Mouse (Mus musculus): ENCODE results near the gene Aldh6a1. TPM values are rescaled to one million over a fixed set of nuclear protein-coding genes. Genes with fewer than 3 reads are reported as not detected.

Gene Aldh6a1
- polyA plus RNA-seq, 1 experiment from 2014 or later, result 43.4 TPM

DNA sequence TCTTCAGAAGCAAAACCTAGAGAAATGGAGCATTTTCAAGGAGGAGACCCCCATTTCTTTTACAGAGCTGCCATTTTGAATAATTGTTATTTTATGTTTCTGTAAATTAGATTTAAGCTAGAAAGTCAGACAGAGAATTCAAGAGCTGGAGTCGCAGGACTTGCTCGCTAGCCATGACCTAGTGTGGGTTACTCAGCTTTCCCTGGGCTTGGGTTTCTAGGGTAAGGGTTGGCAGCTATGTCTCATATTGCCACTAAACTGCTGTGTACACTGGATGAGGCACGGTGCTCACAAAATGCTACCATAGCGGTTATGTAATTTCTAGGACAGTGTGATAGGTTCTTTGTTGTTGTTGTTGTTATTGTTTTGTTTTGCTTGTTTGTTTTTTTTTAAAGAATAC is 58.1 kb downstream of the Aldh6a1 start:
- no peaks in the 10 kb centered on the region for H3K4me1 ChIP-seq (replicated peaks; ENCODE audit: control insufficient read depth, insufficient read depth)
- 94% methylated on average over 4 of the region's 4 CpGs for WGBS
- no peak overlapping the region for H3K9ac ChIP-seq (ENCODE audit: low read length)
- ATAC-seq (ENCODE audit: low FRiP score, low TSS enrichment), result no peak
- H3K36me3 ChIP-seq (ENCODE audit: control insufficient read depth, insufficient read depth, low read length), result no peaks in the 10 kb centered on the region
- no peak overlapping the region for H3K27ac ChIP-seq (replicated peaks)
- H3K4me3 ChIP-seq (ENCODE audit: low read depth, low read length), result no peak overlapping the region
- no peaks in the 10 kb centered on the region for H3K27me3 ChIP-seq (ENCODE audit: control insufficient read depth, insufficient read depth, low read length)
- TF ChIP-seq CTCF (IDR thresholded peaks at IDR 0.05; ENCODE audit: low read depth) (no peak), EP300 (optimal IDR thresholded peaks at IDR 0.05) (no peak)
- no peak overlapping the region for H3K4me2 ChIP-seq (replicated peaks; ENCODE audit: low read depth)
- DNase-seq (ENCODE audit: low spot score), result no peak
- no peaks in the 10 kb centered on the region for H3K9me3 ChIP-seq (ENCODE audit: control insufficient read depth, low read length)

DNA sequence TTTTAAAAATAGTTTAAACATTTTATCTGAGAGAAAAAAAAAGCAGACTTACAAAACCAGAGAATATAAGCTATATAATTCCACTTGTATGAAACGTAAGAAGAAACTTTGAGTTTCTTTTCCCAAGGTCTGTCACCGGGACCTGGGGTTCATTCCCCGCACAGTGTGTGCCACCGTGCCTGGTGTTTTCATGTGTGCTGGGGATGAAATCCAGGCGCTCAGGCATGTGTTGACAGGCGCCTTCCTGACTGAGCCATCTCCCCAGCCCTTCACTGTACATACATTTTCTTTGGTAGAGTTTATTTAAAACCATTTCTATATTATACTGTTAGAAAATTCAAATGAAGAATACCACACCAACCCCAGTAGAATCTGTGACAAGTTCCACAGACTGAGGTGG is 60.5 kb downstream of the Aldh6a1 start:
- TF ChIP-seq EP300 (optimal IDR thresholded peaks at IDR 0.05), result no peak
- TF ChIP-seq CTCF (IDR thresholded peaks at IDR 0.05; ENCODE audit: low read depth), result no peak
- 71% methylated on average over 6 of the region's 6 CpGs for WGBS
- no peak overlapping the region for H3K27ac ChIP-seq (replicated peaks)
- ATAC-seq (ENCODE audit: low FRiP score, low TSS enrichment), result no peak
- no peaks in the 10 kb centered on the region for H3K27me3 ChIP-seq (ENCODE audit: control insufficient read depth, insufficient read depth, low read length)
- H3K9ac ChIP-seq (ENCODE audit: low read length), result no peak overlapping the region
- H3K36me3 ChIP-seq (ENCODE audit: control insufficient read depth, insufficient read depth, low read length), result no peaks in the 10 kb centered on the region
- H3K9me3 ChIP-seq (ENCODE audit: control insufficient read depth, low read length), result no peaks in the 10 kb centered on the region
- H3K4me1 ChIP-seq (replicated peaks; ENCODE audit: control insufficient read depth, insufficient read depth), result no peaks in the 10 kb centered on the region; the same call in 1 of the 2 replicates
- H3K4me2 ChIP-seq (replicated peaks; ENCODE audit: low read depth), result no peak overlapping the region
- no peak for DNase-seq (ENCODE audit: low spot score)
- H3K4me3 ChIP-seq (ENCODE audit: low read depth, low read length), result no peak overlapping the region

DNA sequence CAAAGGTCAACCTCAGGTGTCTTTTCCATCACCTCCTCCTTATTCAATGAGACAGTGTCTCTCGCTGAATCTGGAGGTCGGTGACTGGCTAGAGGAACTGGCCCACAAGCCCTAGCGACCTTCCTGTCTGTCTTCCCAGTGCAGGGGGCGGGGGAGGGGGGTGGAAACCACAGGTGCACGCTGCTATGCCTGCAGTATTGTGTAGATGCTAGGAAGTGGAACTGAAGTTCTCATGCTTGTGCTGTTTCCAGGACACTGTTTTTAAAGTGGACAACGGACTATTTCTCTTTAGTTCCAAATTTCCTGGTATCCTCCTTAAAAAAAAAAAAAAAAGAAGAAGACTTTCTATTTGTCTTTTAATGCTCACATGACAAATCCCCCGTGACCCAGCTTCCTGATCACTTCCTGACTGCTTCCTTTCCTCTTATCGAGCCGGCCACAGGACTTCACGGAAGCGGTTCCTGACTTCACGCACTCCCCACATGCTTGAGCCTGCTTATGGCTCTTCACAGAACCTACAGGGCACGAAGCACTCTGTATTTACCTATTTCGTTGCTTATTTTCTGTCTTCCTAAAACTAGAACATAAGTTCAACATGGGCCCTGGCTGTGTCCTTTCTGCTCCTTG is 61.9 kb downstream of the Aldh6a1 start:
- ATAC-seq (ENCODE audit: low FRiP score, low TSS enrichment), result no peak
- TF ChIP-seq CTCF (IDR thresholded peaks at IDR 0.05; ENCODE audit: low read depth) (no peak), EP300 (optimal IDR thresholded peaks at IDR 0.05) (no peak)
- H3K4me1 ChIP-seq (replicated peaks; ENCODE audit: control insufficient read depth, insufficient read depth), result no peaks in the 10 kb centered on the region; the same call in 1 of the 2 replicates
- no peak overlapping the region for H3K27ac ChIP-seq (replicated peaks)
- H3K4me3 ChIP-seq (ENCODE audit: low read depth, low read length), result no peak overlapping the region
- no peaks in the 10 kb centered on the region for H3K9me3 ChIP-seq (ENCODE audit: control insufficient read depth, low read length)
- 66% methylated on average over 14 of the region's 14 CpGs for WGBS
- H3K4me2 ChIP-seq (replicated peaks; ENCODE audit: low read depth), result no peak overlapping the region
- H3K36me3 ChIP-seq (ENCODE audit: control insufficient read depth, insufficient read depth, low read length), result no peaks in the 10 kb centered on the region
- H3K27me3 ChIP-seq (ENCODE audit: control insufficient read depth, insufficient read depth, low read length), result no peaks in the 10 kb centered on the region
- DNase-seq (ENCODE audit: low spot score), result no peak
- no peak overlapping the region for H3K9ac ChIP-seq (ENCODE audit: low read length)

- Histone ChIP-seq H3K4me1 (replicated peaks; ENCODE audit: control insufficient read depth, insufficient read depth) (no peaks in the 10 kb centered on the region; the same call in 1 of the 2 replicates), H3K4me3 (ENCODE audit: low read depth, low read length) (no peak overlapping the region), H3K9me3 (ENCODE audit: control insufficient read depth, low read length) (no peaks in the 10 kb centered on the region), H3K27me3 (ENCODE audit: control insufficient read depth, insufficient read depth, low read length) (no peaks in the 10 kb centered on the region), H3K9ac (ENCODE audit: low read length) (no peak overlapping the region), H3K4me2 (replicated peaks; ENCODE audit: low read depth) (no peak overlapping the region), H3K27ac (replicated peaks) (no peak overlapping the region), H3K36me3 (ENCODE audit: control insufficient read depth, insufficient read depth, low read length) (no peaks in the 10 kb centered on the region)
- ATAC-seq (ENCODE audit: low FRiP score, low TSS enrichment) (no peak), DNase-seq (ENCODE audit: low spot score) (no peak)
- 84% methylated on average over 8 of the region's 8 CpGs for WGBS
- TF ChIP-seq EP300 (optimal IDR thresholded peaks at IDR 0.05), result no peak
- no peak for TF ChIP-seq CTCF (IDR thresholded peaks at IDR 0.05; ENCODE audit: low read depth)
Observed at GRCm38 (mm10) chr12:84388097-84388496, 62.7 kb downstream of the Aldh6a1 start.

GRCm38 (mm10) chr12:84385408-84385807 is 65.4 kb downstream of the Aldh6a1 start:
- no peak overlapping the region for H3K9ac ChIP-seq (ENCODE audit: low read length)
- no peak for ATAC-seq (ENCODE audit: low FRiP score, low TSS enrichment)
- WGBS, result 83% methylated on average over 4 of the region's 4 CpGs
- DNase-seq (ENCODE audit: low spot score), result no peak
- H3K4me2 ChIP-seq (replicated peaks; ENCODE audit: low read depth), result no peak overlapping the region
- no peak for TF ChIP-seq CTCF (IDR thresholded peaks at IDR 0.05; ENCODE audit: low read depth)
- no peak for TF ChIP-seq EP300 (optimal IDR thresholded peaks at IDR 0.05)
- no peaks in the 10 kb centered on the region for H3K27me3 ChIP-seq (ENCODE audit: control insufficient read depth, insufficient read depth, low read length)
- no peaks in the 10 kb centered on the region; the same call in 1 of the 2 replicates for H3K4me1 ChIP-seq (replicated peaks; ENCODE audit: control insufficient read depth, insufficient read depth)
- peak overlapping the region; percentile 86 for H3K27ac ChIP-seq (replicated peaks)
- H3K36me3 ChIP-seq (ENCODE audit: control insufficient read depth, insufficient read depth, low read length), result no peaks in the 10 kb centered on the region
- no peak overlapping the region for H3K4me3 ChIP-seq (ENCODE audit: low read depth, low read length)
- H3K9me3 ChIP-seq (ENCODE audit: control insufficient read depth, low read length), result no peaks in the 10 kb centered on the region

DNA sequence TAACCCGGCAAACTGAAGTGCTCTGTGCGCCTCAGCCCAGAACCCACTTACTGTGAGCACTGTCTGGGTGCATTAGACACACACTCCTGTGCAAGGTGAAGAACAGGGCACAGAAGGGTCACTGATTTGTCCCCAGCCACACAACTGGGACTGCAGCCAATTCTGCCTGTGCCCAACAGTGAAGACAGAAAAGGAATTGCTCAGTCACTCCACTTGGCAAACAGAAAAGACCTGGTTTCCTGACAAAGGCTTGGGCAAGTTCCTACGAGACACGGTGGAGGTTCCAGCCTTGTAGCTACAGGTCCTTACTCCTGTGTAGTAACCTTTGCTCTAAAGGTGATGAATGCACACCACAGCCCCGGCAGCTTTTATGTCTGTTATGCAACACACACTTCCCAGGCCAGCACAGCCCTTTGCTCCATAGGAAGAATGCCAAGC is 66.1 kb downstream of the Aldh6a1 start:
- Histone ChIP-seq H3K4me3 (ENCODE audit: low read depth, low read length) (no peak overlapping the region), H3K9me3 (ENCODE audit: control insufficient read depth, low read length) (no peaks in the 10 kb centered on the region), H3K27ac (replicated peaks) (peak overlapping the region; percentile 86), H3K4me2 (replicated peaks; ENCODE audit: low read depth) (no peak overlapping the region), H3K4me1 (replicated peaks; ENCODE audit: control insufficient read depth, insufficient read depth) (no peaks in the 10 kb centered on the region; the same call in 1 of the 2 replicates), H3K36me3 (ENCODE audit: control insufficient read depth, insufficient read depth, low read length) (no peaks in the 10 kb centered on the region), H3K9ac (ENCODE audit: low read length) (no peak overlapping the region), H3K27me3 (ENCODE audit: control insufficient read depth, insufficient read depth, low read length) (no peaks in the 10 kb centered on the region)
- ATAC-seq (ENCODE audit: low FRiP score, low TSS enrichment) (peak; percentile 95), DNase-seq (ENCODE audit: low spot score) (peak; percentile 79)
- 54% methylated on average over 5 of the region's 5 CpGs for WGBS
- peak; percentile 95 for TF ChIP-seq EP300 (optimal IDR thresholded peaks at IDR 0.05)
- TF ChIP-seq CTCF (IDR thresholded peaks at IDR 0.05; ENCODE audit: low read depth), result no peak
